Mouse (Mus musculus): ENCODE data around the gene Dctn3. TPM values are rescaled to one million over a fixed set of nuclear protein-coding genes. Genes with fewer than 3 reads are reported as not detected.

Gene Dctn3
- polyA plus RNA-seq, 1 experiment = 167 TPM

DNA sequence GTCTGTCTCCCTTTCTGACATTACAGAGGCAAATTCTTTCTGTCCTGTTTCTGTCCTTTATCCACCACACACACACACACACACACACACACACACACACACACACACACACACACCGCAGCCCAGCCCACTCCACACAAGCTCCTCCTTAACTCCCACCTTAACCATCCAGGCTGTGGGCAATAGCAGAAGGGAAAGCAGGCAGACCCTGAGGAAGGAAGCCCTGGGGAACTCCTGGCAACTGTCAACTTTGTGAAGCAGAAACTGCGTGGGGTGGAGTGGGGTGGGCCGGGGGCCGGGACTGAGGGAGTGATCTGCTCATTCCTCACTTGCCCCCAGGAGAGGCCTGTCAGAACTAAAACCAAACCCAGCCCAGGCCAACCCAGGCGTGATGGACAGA is 51.5 kb downstream of the Dctn3 start:
- H3K27ac ChIP-seq (ENCODE audit: insufficient read depth, low read length) = no peak overlapping the region
- no peak for DNase-seq
- WGBS = 49% methylated on average over 5 of the region's 5 CpGs
- H3K4me3 ChIP-seq (replicated peaks; ENCODE audit: insufficient read depth, low read depth, low read length) = no peak overlapping the region
- no peaks in the 10 kb centered on the region for H3K27me3 ChIP-seq (ENCODE audit: control insufficient read depth, insufficient read depth, low read length)
- H3K4me1 ChIP-seq (ENCODE audit: control insufficient read depth, insufficient read depth, low read length) = peaks cover 26% of the 10 kb centered on the region
- no peak for TF ChIP-seq POLR2A (IDR thresholded peaks at IDR 0.05; ENCODE audit: borderline replicate concordance, insufficient read depth, low read length)
- no peak for TF ChIP-seq CTCF (IDR thresholded peaks at IDR 0.05; ENCODE audit: borderline replicate concordance, insufficient read depth, low read depth, low read length)

DNA sequence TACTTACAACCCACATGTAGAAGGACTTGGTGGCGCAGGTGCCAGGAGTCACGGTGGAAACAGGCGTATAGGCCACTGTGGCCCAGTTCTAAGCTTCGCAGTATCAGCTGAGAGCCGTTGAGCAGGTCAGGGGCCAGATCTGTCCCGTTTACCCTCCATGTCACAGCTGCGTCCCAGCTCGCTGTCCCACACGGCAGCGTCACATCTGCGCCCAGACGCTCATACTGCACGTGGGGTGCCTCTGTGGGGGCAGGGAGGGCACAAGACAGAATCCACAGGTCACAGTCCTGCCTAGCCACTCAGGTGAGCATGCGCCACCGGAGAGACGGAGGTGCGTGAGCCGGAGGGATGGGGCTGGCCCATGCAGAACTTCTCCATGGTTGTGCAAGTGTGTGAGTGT is 52.1 kb downstream of the Dctn3 start:
- DNase-seq = no peak
- no peaks in the 10 kb centered on the region for H3K27me3 ChIP-seq (ENCODE audit: control insufficient read depth, insufficient read depth, low read length)
- H3K4me3 ChIP-seq (replicated peaks; ENCODE audit: insufficient read depth, low read depth, low read length) = no peak overlapping the region
- H3K27ac ChIP-seq (ENCODE audit: insufficient read depth, low read length) = no peak overlapping the region
- WGBS = 91% methylated on average over 18 of the region's 18 CpGs
- TF ChIP-seq POLR2A (IDR thresholded peaks at IDR 0.05; ENCODE audit: borderline replicate concordance, insufficient read depth, low read length) = no peak
- TF ChIP-seq CTCF (IDR thresholded peaks at IDR 0.05; ENCODE audit: borderline replicate concordance, insufficient read depth, low read depth, low read length) = no peak
- H3K4me1 ChIP-seq (ENCODE audit: control insufficient read depth, insufficient read depth, low read length) = peaks cover 20% of the 10 kb centered on the region

DNA sequence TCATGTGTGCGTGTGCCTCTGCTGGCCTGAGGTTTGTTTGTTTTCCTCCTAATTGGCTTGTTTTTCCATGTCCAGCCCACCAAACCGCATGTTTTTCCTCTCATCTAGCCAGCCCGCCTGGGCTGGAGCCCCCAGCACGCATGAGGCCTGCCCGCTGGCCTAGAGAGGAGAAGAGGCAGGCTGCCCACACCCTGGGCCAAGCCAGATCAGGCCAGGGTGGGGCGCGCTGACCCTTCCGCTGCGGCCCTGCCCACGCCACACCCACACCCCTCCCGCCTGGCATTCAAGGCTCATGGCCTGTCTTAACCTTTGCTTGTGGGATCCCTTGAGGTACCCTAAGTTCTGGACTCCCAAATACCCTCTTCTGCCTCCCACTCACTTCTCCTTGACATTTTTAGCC is 56.3 kb downstream of the Dctn3 start:
- H3K4me3 ChIP-seq (replicated peaks; ENCODE audit: insufficient read depth, low read depth, low read length) = no peak overlapping the region
- WGBS = 66% methylated on average over 11 of the region's 11 CpGs
- H3K27me3 ChIP-seq (ENCODE audit: control insufficient read depth, insufficient read depth, low read length) = no peaks in the 10 kb centered on the region
- no peak overlapping the region for H3K27ac ChIP-seq (ENCODE audit: insufficient read depth, low read length)
- no peak for DNase-seq
- TF ChIP-seq POLR2A (IDR thresholded peaks at IDR 0.05; ENCODE audit: borderline replicate concordance, insufficient read depth, low read length) = no peak
- no peak for TF ChIP-seq CTCF (IDR thresholded peaks at IDR 0.05; ENCODE audit: borderline replicate concordance, insufficient read depth, low read depth, low read length)
- peaks cover 13% of the 10 kb centered on the region for H3K4me1 ChIP-seq (ENCODE audit: control insufficient read depth, insufficient read depth, low read length)

DNA sequence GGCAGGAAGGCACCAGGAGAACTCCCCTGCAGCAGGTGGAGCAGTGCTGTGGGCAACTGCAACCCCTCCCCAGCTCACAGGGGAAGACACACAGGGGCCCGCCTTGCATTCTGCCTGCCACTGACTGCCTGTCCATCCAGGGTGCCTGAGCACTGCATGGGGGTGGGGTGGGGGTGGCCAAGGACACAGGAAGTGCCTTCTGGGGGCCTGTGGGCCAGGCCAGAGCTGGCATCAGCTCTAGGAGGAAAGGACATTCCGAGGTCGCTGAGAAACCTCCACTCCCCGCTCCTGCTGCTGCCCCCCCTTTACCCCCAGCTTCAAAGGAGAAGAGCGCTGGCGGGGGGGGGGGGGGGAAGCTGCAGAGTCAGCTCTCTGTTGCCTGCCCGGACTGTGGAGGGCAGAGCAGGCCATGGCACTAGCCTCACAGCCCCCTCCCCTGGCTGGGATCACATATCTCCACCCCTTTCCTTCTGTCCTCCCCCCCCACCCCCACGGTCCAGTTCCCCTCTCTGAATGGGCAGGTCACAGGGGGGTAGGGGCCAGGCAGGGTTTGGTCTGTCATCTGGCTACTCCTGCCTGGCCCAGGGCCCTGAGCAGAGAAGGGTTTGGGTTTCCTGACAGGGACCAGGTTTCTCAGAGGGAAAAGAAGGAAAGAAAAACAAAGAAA is 57.8 kb downstream of the Dctn3 start:
- H3K27me3 ChIP-seq (ENCODE audit: control insufficient read depth, insufficient read depth, low read length) = no peaks in the 10 kb centered on the region
- H3K27ac ChIP-seq (ENCODE audit: insufficient read depth, low read length) = no peak overlapping the region
- peaks cover 13% of the 10 kb centered on the region for H3K4me1 ChIP-seq (ENCODE audit: control insufficient read depth, insufficient read depth, low read length)
- TF ChIP-seq CTCF (IDR thresholded peaks at IDR 0.05; ENCODE audit: borderline replicate concordance, insufficient read depth, low read depth, low read length) (no peak), POLR2A (IDR thresholded peaks at IDR 0.05; ENCODE audit: borderline replicate concordance, insufficient read depth, low read length) (no peak)
- H3K4me3 ChIP-seq (replicated peaks; ENCODE audit: insufficient read depth, low read depth, low read length) = no peak overlapping the region
- no peak for DNase-seq
- 20% methylated on average over 8 of the region's 8 CpGs for WGBS

Other genes with a start within 250 kb of the Dctn3 start
- gene AI464131, start 220.1 kb downstream of the Dctn3 start, polyA plus RNA-seq (2012; rRNA removed) = 18.6 and 19.9 TPM in 2 replicates
- 4.3 and 6.4 TPM in 2 replicates for gene 1110017D15Rik, start 205.8 kb downstream of the Dctn3 start, polyA plus RNA-seq (2012; rRNA removed)
- 137 and 147 TPM in 2 replicates for gene Fam219a, start 153.6 kb downstream of the Dctn3 start, polyA plus RNA-seq (2012; rRNA removed)
- 8.1 and 9.3 TPM in 2 replicates for gene Dnaic1, start 153.4 kb downstream of the Dctn3 start, polyA plus RNA-seq (2012; rRNA removed)
- 168 and 174 TPM in 2 replicates for gene Enho, start 82.8 kb downstream of the Dctn3 start, polyA plus RNA-seq (2012; rRNA removed)
- gene Cntfr, start 26.1 kb downstream of the Dctn3 start, polyA plus RNA-seq (2012; rRNA removed) = 101 and 105 TPM in 2 replicates
- gene Il11ra1, start 23.2 kb downstream of the Dctn3 start, polyA plus RNA-seq (2012; rRNA removed) = 64.9 and 69.7 TPM in 2 replicates
- gene Rpp25l, start 9.6 kb downstream of the Dctn3 start, polyA plus RNA-seq (2012; rRNA removed) = 43.3 and 44.7 TPM in 2 replicates
- 0.16 and 0.18 TPM in 2 replicates for gene Arid3c, start 8.0 kb upstream of the Dctn3 start, polyA plus RNA-seq (2012; rRNA removed)
- 196 and 206 TPM in 2 replicates for gene Galt, start 32.1 kb upstream of the Dctn3 start, polyA plus RNA-seq (2012; rRNA removed)
- gene Sigmar1, start 33.0 kb upstream of the Dctn3 start, polyA plus RNA-seq (2012; rRNA removed) = 65.9 and 71.1 TPM in 2 replicates
- gene Ccl27a, start 51.1 kb upstream of the Dctn3 start, polyA plus RNA-seq (2012; rRNA removed) = 236 and 247 TPM in 2 replicates
- not detected in 2 replicates for gene Gm21541, start 180.4 kb upstream of the Dctn3 start, polyA plus RNA-seq (2012; rRNA removed)
- 8.1 and 9.7 TPM in 2 replicates for gene Gm20878, start 218.4 kb upstream of the Dctn3 start, polyA plus RNA-seq (2012; rRNA removed)
- 0.61 and 1.1 TPM in 2 replicates for gene Fam205a4, start 242.9 kb upstream of the Dctn3 start, polyA plus RNA-seq (2012; rRNA removed)